Mouse (Mus musculus) ES-E14 (cell line): ENCODE results near the gene Dnlz. TPM values are rescaled to one million over a fixed set of nuclear protein-coding genes. Genes with fewer than 3 reads are reported as not detected.

ENCODE experiments used
- DNase-seq: peaks from one replicate; pipeline ENCODE4 v3.0.0-alpha.2; 2013; ENCODE audit warnings: low read depth, low spot score
- H3K27ac ChIP-seq: 2 replicates; pipeline ENCODE4 v1.5.1; 2012; ENCODE audit warnings: low read depth, mild to moderate bottlenecking, low read length, moderate library complexity, mixed read lengths; ENCODE audit not compliant: poor library complexity, insufficient read depth, severe bottlenecking
- H3K36me3 ChIP-seq: 2 replicates; pipeline ENCODE4 v1.6.1; 2012; ENCODE audit warnings: mild to moderate bottlenecking, low read length, moderate library complexity, mixed read lengths; ENCODE audit not compliant: control insufficient read depth, poor library complexity, insufficient read depth, severe bottlenecking
- H3K4me1 ChIP-seq, 2 experiments: fragments of 150-350 bp in 1 of 2; sonication (generic) in 1 of 2; 2 replicates each; pipeline ENCODE4 v1.6.1; 2012; ENCODE audit warnings: low read length in 2 of 2, mild to moderate bottlenecking in 1 of 2, mixed read lengths in 1 of 2; ENCODE audit not compliant: control insufficient read depth in 2 of 2, insufficient read depth in 2 of 2, poor library complexity in 1 of 2
- H3K4me3 ChIP-seq, 2 experiments: fragments of 150-350 bp in 1 of 2; sonication (generic) in 1 of 2; 2 replicates each; pipeline ENCODE4 v1.5.1; 2012; ENCODE audit warnings: low read length in 2 of 2, low read depth in 1 of 2, mild to moderate bottlenecking in 1 of 2, mixed read lengths in 1 of 2; ENCODE audit not compliant: insufficient read depth in 1 of 2, poor library complexity in 1 of 2, severe bottlenecking in 1 of 2
- H3K9ac ChIP-seq: 2 replicates; pipeline ENCODE4 v1.6.1; 2012; ENCODE audit warnings: low read depth, mild to moderate bottlenecking, low read length, mixed read lengths; ENCODE audit not compliant: poor library complexity, insufficient read depth, severe bottlenecking
- H3K9me3 ChIP-seq: fragments of 150-350 bp; sonication (generic); 2 replicates; pipeline ENCODE4 v1.6.1; 2012; ENCODE audit warnings: low read depth, mild to moderate bottlenecking, low read length; ENCODE audit not compliant: control insufficient read depth, insufficient read depth
- CHD2 ChIP-seq: IDR thresholded peaks from 2 replicates; pipeline ENCODE4 v1.6.1; 2014; ENCODE audit warnings: mild to moderate bottlenecking, low read depth, low read length, inconsistent platforms
- HCFC1 ChIP-seq: IDR thresholded peaks from 2 replicates; pipeline ENCODE4 v1.6.1; 2012; ENCODE audit warnings: low read length, inconsistent platforms, borderline replicate concordance; ENCODE audit not compliant: insufficient read depth
- MAFK ChIP-seq: IDR thresholded peaks from 2 replicates; pipeline ENCODE4 v1.6.1; 2014; ENCODE audit warnings: mild to moderate bottlenecking, low read depth, low read length, inconsistent platforms; ENCODE audit not compliant: insufficient read depth
- ZC3H11A ChIP-seq: IDR thresholded peaks from 2 replicates; pipeline ENCODE4 v1.6.1; 2012; ENCODE audit warnings: low read depth, mild to moderate bottlenecking, inconsistent platforms, low read length, borderline replicate concordance
- ZNF384 ChIP-seq: IDR thresholded peaks from 2 replicates; pipeline ENCODE4 v1.6.1; 2012; ENCODE audit warnings: low read depth, low read length, inconsistent platforms
- in situ Hi-C, 2 experiments: fragments of 600-800 bp; cut with MboI; formaldehyde crosslinking; loops; one replicate each; pipeline ENCODE4 v1.15.1; 2025; ENCODE audit warnings: low sequenced_read_pairs in 2 of 2, inconsistent platforms in 1 of 2; ENCODE audit not compliant: unreplicated experiment in 2 of 2
- total RNA-seq: library from RNA; depleted of rRNA; stranded (reverse); fragments of 300-350 nt; gene quantifications from 2 replicates; pipeline ENCODE4 v1.2.3, GENCODE M21; 2012

The Dnlz gene
- total RNA-seq, 1 experiment, result 8.0 TPM

DNA sequence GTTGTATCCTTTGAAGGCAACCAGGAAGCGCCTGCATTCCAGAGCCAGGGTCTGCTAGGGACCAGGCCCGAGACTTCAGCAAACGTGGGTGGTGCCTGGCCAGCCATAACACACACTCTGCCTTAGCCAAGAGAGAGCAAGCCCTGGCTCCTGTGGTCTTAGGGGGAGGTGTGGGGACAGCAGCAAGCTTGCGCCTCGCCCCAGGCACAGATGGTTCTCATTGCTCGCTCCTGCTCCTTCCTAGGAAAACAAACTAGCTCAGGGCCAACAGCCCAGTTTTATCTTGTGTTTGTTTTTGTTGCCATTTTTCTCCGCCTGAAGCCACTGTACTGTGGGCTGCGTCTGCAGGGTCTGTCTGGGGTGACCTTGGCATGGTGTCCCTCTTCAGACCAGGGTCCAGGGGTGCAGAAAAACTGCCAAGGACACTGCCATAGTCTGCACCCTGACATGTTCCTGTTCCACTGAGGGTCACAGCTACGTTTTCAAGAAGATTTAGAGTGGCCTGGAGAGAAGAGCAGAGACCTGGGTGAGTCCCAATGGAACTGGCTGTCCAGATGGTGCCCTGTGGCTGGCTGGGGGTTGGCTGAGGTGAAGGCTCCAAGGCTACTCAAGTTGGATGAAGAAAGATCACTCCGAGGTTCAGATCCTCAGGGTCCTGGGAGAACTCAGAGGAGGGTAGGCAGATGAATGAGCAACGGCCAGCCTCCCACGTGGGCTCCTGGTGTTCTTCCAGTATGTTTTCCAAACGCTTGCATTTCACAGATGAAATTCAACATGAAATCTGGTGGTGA lies 37.4 kb downstream of the Dnlz start:
- TF ChIP-seq ZNF384 (no peak), ZC3H11A (no peak), HCFC1 (no peak), CHD2 (no peak), MAFK (no peak)
- Histone ChIP-seq H3K27ac (no peak overlapping the region), H3K36me3 (no peaks in the 10 kb centered on the region), H3K4me3 (no peak overlapping the region), H3K9ac (no peak overlapping the region), H3K9me3 (no peaks in the 10 kb centered on the region), H3K4me1 (peaks cover 0 to 14% of the 10 kb centered on the region in 2 experiments; a peak in 1 of 4 replicates)
- in situ Hi-C loops, result loop anchor here in 1 of 2 experiments (25.0 kb wide), 1 partner anchor 248 kb away; no protein-coding TSS in a partner anchor
- no peak for DNase-seq

DNA sequence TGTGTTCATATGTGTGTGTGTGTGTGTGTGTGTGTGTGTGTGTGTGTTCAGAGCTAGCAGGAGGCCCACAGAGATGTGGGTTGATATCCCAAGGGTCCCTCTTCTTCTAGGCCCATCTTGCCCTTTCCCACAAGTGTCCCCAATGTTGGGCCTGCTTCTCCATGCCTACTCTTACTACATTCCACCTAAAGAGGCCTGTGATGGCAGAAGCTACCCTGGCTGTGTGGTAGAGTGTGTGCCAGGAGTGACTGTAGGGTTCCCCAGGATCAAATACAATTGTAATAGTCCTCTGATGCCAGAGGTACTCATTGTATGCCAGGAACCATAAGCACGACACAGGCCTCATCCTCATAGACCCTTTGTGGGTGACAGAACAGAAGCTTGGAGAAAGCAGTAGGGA lies 38.5 kb downstream of the Dnlz start:
- DNase-seq, result no peak
- peaks cover 0 to 14% of the 10 kb centered on the region in 2 experiments; a peak in 1 of 4 replicates for H3K4me1 ChIP-seq
- in situ Hi-C loops, result loop anchor here in 1 of 2 experiments (25.0 kb wide), 1 partner anchor 249 kb away; no protein-coding TSS in a partner anchor
- H3K4me3 ChIP-seq, result no peak overlapping the region
- no peaks in the 10 kb centered on the region for H3K36me3 ChIP-seq
- no peak overlapping the region for H3K27ac ChIP-seq
- TF ChIP-seq MAFK (no peak), ZNF384 (no peak), HCFC1 (no peak), ZC3H11A (no peak), CHD2 (no peak)
- H3K9ac ChIP-seq, result no peak overlapping the region
- no peaks in the 10 kb centered on the region for H3K9me3 ChIP-seq

DNA sequence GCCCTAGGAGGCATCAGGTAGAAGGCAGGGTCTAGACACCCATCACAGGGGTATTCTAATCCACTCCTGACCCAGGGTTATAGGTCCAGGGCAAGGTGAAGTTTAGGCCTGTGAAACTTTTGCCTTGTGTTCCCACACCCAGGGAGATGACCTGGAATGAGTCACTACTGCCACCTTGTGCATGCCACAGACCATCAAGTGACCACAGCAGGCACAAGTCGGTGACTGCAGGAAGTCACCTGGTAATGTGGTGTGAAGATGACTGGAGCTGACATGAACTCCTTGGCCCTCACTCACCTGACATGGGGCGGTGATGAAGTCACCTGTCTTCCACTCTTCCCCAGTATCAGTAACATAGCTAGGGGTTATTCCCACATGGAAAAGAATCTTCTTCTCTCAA lies 39.1 kb downstream of the Dnlz start:
- Histone ChIP-seq H3K9me3 (no peaks in the 10 kb centered on the region), H3K27ac (no peak overlapping the region), H3K4me1 (peaks cover 0 to 14% of the 10 kb centered on the region in 2 experiments; a peak in 1 of 4 replicates), H3K36me3 (no peaks in the 10 kb centered on the region), H3K9ac (no peak overlapping the region), H3K4me3 (no peak overlapping the region)
- in situ Hi-C loops, result loop anchor here in 1 of 2 experiments (25.0 kb wide), 1 partner anchor 249 kb away; no protein-coding TSS in a partner anchor
- no peak for DNase-seq
- TF ChIP-seq HCFC1 (no peak), MAFK (no peak), CHD2 (no peak), ZNF384 (no peak), ZC3H11A (no peak)

DNA sequence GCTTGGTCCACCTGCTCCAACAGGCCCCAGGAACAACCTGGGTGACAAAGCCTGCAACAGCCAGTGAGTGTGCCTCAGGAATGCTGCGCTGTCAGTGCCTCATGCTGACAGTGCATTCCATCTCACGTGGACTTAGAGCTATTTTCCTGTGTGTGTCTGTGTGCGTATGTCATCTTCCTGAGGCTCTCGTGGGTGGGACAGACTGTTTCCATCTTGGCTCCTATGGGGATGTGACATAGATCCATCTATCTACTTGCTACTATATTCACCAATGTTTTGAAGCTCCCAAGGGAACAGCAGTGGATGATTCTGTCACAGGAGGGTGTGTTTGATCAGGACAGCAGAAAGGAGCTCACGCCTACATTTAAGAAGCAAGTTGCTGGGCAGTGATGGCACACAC lies 40.0 kb downstream of the Dnlz start:
- H3K4me3 ChIP-seq, result no peak overlapping the region
- no peaks in the 10 kb centered on the region for H3K9me3 ChIP-seq
- H3K9ac ChIP-seq, result no peak overlapping the region
- H3K36me3 ChIP-seq, result no peaks in the 10 kb centered on the region
- peaks cover 0 to 14% of the 10 kb centered on the region in 2 experiments; a peak in 1 of 4 replicates for H3K4me1 ChIP-seq
- H3K27ac ChIP-seq, result no peak overlapping the region
- DNase-seq, result no peak
- TF ChIP-seq HCFC1 (no peak), ZC3H11A (no peak), ZNF384 (no peak), CHD2 (no peak), MAFK (no peak)
- in situ Hi-C loops, result loop anchor here in 1 of 2 experiments (25.0 kb wide), 1 partner anchor 250 kb away; no protein-coding TSS in a partner anchor
